Mouse (Mus musculus) adrenal gland, postnatal 4 days (tissue): ENCODE data around the gene Slc7a7. TPM values are rescaled to one million over a fixed set of nuclear protein-coding genes. Genes with fewer than 3 reads are reported as not detected.
A peak's percentile ranks its signal among the peaks of the same experiment; 100 is the strongest.

Source experiments
- DNase-seq, 2 experiments: peaks; one replicate each; pipeline ENCODE4 v3.0.0; 2021 to 2022; ENCODE audit warnings: low spot score in 2 of 2, mixed read lengths in 2 of 2
- long read RNA-seq, 2 experiments: library from polyadenylated mRNA; stranded (forward); transcript quantifications; one replicate each; pipeline ENCODE4 v2.0.0; 2021
- total RNA-seq, 2 experiments: library from RNA; stranded (reverse); gene quantifications; 2 replicates each; pipeline ENCODE4 v1.2.3; 2021

Slc7a7 gene
- total RNA-seq: 10 to 100 TPM in 1 of 2 experiments, 1 to 10 TPM in 1; 8.0 to 18.2 TPM
- long read RNA-seq, experiment 1, partial matches to known transcripts: 0 of 3 reads
- long read RNA-seq, experiment 1, other reads (novel, unspliced or antisense): 1 of 3 reads
- long read RNA-seq, experiment 2, partial matches to known transcripts: 2 of 16 reads
- long read RNA-seq, experiment 2, other reads (novel, unspliced or antisense): 9 of 16 reads

GRCm38 (mm10) chr14:54417623-54418081 is at the start of gene Slc7a7:
Gene Slc7a7, minus strand, starts transcription at chr14:54417780.
- DNase-seq: no peak

DNA sequence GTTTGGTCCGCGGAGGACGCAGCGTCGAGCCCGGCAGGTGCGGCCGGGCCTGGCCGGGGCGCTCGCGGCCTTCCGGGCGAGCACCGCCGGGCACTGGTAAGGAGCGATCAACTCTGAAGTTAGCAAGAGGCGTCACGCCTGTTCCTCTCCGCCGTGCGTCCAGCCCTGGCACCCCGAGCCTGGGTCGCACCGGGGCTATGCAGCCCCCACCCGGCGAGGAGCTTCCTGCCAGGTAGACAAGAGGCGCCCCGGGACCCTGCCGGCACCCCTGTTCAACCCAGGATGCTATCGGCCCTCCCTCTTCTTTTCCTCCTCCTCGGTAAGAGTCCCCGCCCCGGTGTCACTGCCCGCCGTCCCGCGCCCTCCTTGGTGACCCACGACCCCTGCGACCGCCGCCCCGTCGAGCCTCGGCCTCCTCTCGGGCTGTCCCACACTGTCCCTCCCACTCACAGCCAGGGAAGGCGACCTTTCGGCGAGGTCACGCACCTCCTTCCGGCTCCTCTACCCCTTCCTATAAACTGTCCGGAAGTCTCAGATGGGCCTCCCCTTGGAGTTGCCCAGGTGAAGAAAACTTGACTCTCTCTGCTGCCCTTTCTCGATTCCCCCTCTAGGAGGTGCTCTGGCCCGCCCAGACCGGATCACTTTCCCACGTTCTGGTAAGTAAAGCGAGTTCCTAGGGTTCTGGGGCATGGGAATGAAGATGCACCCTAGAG is 46.9 kb upstream of the Slc7a7 start:
- no peak for DNase-seq

GRCm38 (mm10) chr14:54463959-54464292 is 46.3 kb upstream of the Slc7a7 start, which contains the start of gene Lrp10:
Gene Lrp10, plus strand, starts transcription at chr14:54464137.
- peak; percentile 73 to 76 for DNase-seq

DNA sequence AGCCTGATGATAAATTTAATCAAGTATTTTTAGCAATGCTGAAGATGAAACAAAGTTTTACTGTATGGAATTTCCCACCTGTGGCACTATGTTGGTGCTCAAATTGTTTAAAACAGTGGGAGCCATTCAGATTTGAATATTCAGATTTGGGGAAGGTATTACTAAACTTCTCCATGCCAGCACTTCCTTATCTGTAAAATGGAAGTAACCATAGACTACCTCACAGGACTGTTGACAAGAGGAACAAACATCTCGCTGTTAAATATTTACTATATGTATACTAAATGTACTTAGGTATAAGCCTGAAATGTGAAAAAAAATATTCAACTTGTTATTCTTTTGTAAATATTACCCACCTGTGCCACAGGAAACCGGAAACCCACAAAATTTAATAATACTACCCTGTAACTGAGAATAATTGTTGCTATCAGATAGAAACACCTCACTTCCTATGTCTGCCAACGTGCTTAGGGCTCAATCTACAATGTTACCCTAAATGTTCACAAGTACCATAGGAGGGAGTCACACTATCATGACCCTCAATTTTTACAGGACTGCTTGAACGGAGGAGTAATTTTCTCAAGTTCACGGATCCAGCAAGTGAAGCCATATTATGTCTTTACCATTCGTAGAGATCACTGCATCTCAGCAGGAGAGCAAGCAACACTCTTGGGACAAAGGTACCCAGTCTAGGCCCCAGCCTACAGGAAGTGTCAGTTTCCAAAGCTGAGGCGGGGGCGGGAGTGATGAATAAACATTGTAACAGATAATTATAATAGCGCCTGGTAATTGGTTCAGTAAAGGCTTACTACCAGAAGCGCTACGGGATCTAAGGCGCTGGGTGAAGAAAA is 45.8 kb upstream of the Slc7a7 start:
- DNase-seq: no peak

DNA sequence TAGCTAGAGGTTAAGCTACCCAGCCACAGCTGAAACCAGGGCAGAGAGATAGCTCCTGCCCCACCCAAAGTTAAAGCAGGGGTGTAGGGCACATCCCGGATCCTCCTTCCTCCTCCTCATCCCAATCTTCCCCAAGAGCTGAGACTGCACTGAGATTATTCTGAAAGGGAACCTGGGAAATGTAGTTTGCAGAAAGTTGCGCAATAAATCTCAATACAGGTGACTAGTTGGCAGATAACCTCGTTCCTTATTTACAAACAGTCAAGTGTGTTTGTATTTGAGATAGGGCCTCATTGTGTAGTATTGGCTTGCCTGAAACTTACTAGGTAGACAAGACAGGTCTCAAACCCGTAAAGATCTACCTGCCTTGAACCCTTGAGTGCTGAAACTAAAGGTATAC is 44.6 kb upstream of the Slc7a7 start:
- no peak for DNase-seq

DNA sequence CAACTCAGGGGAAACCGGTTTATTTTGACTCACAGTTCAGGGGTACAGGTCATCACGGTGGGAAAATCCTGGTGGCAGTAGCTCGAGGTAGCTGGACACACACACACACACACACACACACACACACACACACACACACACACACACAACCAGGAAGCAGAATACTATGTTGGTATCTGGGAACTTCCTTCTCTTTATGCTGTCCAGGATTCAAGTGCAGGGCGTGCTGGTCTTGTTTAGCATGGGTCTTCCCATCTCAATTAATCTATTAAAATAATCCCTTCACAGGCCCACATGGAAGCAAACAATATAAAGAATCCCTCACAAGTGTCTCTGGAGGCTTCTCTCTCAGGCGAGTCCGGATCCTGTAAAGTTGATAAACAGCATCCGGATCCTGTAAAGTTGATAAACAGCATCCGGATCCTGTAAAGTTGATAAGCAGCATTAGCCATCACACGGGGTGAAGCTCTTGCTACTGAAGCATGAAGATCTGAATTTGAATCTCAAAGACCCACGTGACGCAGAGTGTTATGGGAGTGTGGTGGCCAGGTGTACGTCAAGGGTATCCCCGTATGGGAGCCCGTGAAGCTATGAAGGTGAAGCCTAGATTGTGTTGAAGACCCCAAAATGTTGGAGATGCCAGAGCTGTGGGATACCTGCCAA is 40.5 kb upstream of the Slc7a7 start:
- no peak for DNase-seq

- no peak for DNase-seq
Measured at GRCm38 (mm10) chr14:54454669-54455528, 37.3 kb upstream of the Slc7a7 start.

DNA sequence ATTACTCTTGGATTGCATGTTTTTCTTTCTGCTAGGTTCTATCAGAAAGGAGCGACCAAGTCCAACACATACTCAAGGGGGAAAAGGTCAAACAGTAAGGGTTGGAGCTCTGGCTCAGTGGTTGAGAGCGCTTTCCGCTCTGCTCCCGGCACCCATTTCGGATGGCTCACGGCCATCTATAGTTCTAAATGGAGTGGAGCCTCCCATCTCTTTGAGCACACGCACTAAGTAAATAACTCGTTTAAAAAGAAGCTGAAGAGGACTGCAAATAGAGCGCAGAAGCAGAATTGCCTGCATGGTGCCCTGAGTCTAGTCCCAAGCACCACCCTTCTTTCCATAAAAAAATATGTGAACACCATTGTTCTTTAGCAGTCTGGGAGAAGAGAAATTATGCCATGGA is 36.0 kb upstream of the Slc7a7 start:
- DNase-seq: no peak

GRCm38 (mm10) chr14:54445476-54445875 is 27.9 kb upstream of the Slc7a7 start:
- DNase-seq: no peak

DNA sequence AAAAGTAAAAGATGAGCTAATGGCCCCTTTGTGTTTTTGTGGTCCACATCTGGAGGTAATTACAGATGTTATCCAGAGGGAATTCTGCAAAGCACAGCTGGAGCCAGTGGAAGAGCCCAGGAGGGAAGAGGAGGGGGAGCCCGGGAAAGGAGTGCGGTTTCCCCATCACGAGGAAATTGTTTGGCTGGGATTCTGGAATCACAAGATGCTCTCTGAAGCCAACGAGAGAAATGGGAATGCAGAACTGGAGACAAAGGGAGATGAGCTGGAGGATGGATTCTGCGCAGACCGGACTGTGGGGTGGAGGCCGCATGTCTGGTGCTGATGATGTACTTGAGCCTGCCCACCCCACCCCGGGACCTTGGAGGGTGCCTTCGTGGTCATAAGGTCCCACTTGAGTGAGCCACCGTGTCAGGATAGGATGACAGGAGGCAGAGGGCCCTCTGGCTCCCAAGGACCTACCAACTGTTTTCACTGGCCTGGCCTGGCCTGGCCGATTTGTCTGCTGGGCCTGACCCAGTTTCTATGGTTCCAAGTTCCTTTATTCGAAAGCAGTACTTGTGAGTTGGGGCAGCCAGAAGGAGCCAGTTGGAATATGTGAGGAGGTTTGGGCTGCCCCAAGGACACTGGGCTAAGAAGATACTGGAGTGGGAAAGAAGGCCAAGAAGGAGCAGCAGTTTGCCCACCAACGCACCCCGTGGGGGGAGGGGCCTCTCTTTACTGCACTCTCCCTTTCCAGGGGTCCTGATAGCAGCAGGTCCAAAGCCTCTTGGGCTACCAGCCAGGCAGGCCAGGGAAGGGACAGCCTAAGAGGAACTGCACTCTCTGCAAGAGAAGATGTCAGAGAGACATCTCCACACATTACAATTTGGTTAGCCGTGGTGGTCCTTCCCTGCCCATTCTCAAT is 26.4 kb upstream of the Slc7a7 start:
- no peak for DNase-seq

DNA sequence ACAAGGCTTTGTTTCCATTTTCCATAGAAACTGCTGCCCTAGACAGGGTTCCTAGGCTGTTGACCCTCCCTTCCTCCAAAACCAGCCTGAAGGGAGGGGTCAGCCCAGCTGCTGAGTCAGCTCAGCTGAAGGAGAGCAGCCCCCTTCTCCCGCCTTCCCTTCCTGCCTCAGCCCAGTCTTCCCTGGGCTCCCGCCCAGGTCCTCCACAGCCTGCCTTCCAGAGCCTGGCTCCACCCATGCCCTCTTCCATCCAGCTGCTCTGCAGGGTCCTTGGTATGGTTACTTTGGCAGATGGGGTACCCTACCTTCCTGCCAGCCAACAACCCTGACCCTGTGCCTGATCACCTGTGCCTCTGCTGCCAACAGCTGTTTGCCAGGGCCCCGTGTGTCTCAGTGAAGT is 25.6 kb upstream of the Slc7a7 start:
- no peak for DNase-seq

- DNase-seq: no peak
Measured at GRCm38 (mm10) chr14:54442548-54442947, 25.0 kb upstream of the Slc7a7 start.

DNA sequence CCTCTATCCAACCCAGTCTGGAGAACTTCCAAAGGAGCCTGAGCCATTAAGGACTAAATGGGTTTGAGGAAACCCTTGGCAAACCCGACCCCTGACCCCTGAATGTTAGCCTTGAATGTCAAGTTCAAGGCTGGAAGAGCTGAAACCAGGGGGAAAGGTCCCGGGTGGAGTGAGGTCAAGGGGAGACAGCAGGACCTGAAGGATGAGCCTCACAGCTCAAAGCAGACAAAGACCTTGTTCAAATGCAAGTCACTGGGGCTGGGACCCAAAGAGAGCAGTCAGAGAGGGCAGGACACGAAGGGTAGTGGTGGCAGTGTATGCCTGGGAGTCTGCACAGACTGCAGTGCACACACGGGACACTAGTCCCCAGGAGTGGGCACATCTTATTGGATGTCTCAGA is 23.8 kb upstream of the Slc7a7 start:
- no peak for DNase-seq

DNA sequence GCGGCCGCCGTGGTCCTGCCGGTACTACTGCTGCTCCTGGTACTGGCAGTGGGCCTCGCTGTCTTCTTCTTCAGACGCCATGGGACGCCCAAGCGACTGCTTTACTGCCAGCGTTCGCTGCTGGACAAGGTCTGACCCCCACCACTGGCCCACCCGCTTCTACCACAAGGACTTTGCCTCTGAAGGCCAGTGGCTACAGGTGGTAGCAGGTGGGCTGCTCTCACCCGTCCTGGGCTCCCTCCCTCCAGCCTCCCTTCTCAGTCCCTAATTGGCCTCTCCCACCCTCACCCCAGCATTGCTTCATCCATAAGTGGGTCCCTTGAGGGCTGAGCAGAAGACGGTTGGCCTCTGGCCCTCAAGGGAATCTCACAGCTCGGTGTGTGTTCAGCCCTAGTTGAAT is 23.0 kb upstream of the Slc7a7 start:
- no peak for DNase-seq

- no peak for DNase-seq
Measured at GRCm38 (mm10) chr14:54439610-54440009, 22.0 kb upstream of the Slc7a7 start.

DNA sequence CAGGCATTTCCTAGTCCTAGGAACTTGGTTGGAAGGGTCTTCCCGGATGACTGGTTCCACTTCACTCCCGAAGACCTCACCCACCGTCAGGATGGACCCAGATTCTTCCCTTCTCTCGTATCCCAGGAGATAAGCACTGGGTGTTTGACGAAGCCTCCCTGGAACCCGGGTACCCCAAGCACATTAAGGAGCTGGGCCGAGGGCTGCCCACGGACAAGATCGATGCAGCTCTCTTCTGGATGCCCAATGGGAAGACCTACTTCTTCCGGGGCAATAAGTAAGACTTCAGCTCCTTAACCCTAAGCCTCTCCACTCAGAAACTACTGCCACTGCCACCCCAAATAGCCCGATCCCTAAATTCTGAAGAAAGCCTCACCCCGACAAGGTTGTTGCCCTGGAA is 21.6 kb upstream of the Slc7a7 start:
- DNase-seq: no peak

GRCm38 (mm10) chr14:54435194-54435918 is 17.8 kb upstream of the Slc7a7 start:
- DNase-seq: no peak

DNA sequence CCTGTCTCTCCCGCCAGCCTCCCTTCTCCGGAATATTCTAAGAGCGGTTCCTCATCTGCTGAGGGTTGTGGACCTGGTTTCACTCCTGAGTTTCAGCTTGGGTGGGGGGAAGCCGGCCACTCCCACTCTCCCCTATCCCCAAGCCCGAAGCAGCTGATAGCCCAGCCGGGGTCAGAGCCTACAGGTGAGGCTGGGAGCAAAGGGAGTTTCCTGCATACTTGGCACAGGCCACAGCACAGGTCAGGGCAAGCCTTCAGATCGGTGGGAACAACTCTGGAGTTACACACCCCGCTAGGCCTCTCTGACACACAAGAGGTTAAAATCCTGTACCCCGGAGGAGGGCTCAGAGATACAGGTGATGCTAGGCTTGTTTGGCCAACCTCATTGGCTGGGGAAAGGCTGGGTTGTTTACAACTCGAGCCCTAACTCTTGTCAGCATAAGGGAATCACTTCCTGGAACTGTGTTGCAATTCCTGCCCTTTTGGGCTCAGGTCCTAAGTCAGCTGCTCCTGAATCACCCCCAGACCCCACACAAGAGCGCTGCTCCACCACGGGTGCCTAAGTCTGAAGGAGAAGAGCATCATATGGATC is 16.5 kb upstream of the Slc7a7 start:
- DNase-seq: no peak
